Mouse (Mus musculus) intestine, embryonic 14.5 days (tissue): ENCODE measurements around the gene Abhd12b. TPM values are rescaled to one million over a fixed set of nuclear protein-coding genes. Genes with fewer than 3 reads are reported as not detected.

Experiments
- ATAC-seq: fragments of 200-750 bp; cut with Nextera tagmentation; replicated peaks from 2 replicates; pipeline ENCODE4 v1.8.0; 2017; ENCODE audit warnings: low read depth, moderate number of reproducible peaks, moderate TSS enrichment, moderate library complexity; ENCODE audit not compliant: low FRiP score, low TSS enrichment
- DNase-seq: peaks from one replicate; pipeline ENCODE4 v3.0.0-alpha.2; 2018; ENCODE audit warnings: low spot score
- H3K27ac ChIP-seq: fragments of 300-500 bp; sonication (generic); 2 replicates; pipeline ENCODE4 v1.5.1; 2014; ENCODE audit warnings: low read depth, mild to moderate bottlenecking, control low read depth
- H3K27me3 ChIP-seq: fragments of 300-500 bp; sonication (generic); replicated peaks from 2 replicates; pipeline ENCODE4 v1.6.1; 2014; ENCODE audit warnings: low read length, control low read depth; ENCODE audit not compliant: control insufficient read depth, insufficient read depth
- H3K36me3 ChIP-seq: fragments of 300-500 bp; sonication (generic); 2 replicates; pipeline ENCODE4 v1.6.1; 2014; ENCODE audit warnings: low read length, control low read depth; ENCODE audit not compliant: control insufficient read depth, insufficient read depth
- H3K4me1 ChIP-seq: fragments of 300-500 bp; sonication (generic); replicated peaks from 2 replicates; pipeline ENCODE4 v1.6.1; 2014; ENCODE audit warnings: low read length, control low read depth, mixed read lengths; ENCODE audit not compliant: control insufficient read depth, insufficient read depth
- H3K4me2 ChIP-seq: fragments of 300-500 bp; sonication (generic); 2 replicates; pipeline ENCODE4 v1.6.1; 2014; ENCODE audit warnings: low read length
- H3K4me3 ChIP-seq: fragments of 300-500 bp; sonication (generic); 2 replicates; pipeline ENCODE4 v1.5.1; 2014; ENCODE audit warnings: low read depth, low read length, control low read depth, mixed read lengths
- H3K9ac ChIP-seq: fragments of 300-500 bp; sonication (generic); 2 replicates; pipeline ENCODE4 v1.6.1; 2014; ENCODE audit warnings: mild to moderate bottlenecking, low read length
- H3K9me3 ChIP-seq: fragments of 300-500 bp; sonication (generic); 2 replicates; pipeline ENCODE4 v1.6.1; 2016; ENCODE audit warnings: low read length, control low read depth; ENCODE audit not compliant: control insufficient read depth
- WGBS: fragments of 180-500 bp; shearing (Covaris S2); extraction: QIAGEN DNeasy Blood & Tissue Kit; methylation state at CpG from one replicate; pipeline ENCODE4 v1.1.7; 2014; 5-methylcytosine and 5-hydroxymethylcytosine counted together
- polyA plus RNA-seq: library from polyadenylated mRNA; unstranded; fragments of >200 nt; fragmentation: Nextera tagmentation; extraction: Ambion mirVana; gene quantifications from 2 replicates; pipeline ENCODE4 v1.2.1, GENCODE M21; 2014

The Abhd12b gene
- polyA plus RNA-seq, 1 experiment from 2014 or later, result 0.49 TPM

DNA sequence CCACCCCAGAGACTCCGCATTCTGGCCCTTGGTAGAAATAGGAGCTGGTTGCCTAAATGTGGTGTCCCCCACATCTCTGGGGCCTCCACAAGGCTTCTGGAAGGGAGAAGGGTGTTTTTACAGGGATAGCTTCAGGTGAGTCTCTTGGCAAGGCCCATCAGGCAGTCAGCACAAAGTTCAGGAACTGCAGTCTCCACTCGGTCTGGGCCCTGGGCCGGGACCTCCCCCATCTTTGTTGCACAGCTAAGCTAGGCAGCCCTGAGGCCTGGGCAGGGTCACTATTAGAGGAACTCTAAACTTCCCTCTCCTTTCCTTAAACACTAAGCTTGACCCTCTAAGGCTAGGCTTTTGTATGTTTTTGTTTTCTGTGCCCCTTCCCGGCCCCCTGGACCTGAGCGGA is 72.7 kb downstream of the Abhd12b start:
- ATAC-seq (0 out of 2 replicates have a peak, but pooled peaks have one; percentile 10), DNase-seq (no peak)
- Histone ChIP-seq H3K4me1 (peaks cover 7% of the 10 kb centered on the region; the same call in 1 of the 2 replicates), H3K9ac (peak overlapping the region; percentile 56), H3K27ac (no peak overlapping the region; the same call in 1 of the 2 replicates), H3K27me3 (no peaks in the 10 kb centered on the region), H3K4me2 (peak overlapping the region; percentile 91), H3K9me3 (no peaks in the 10 kb centered on the region), H3K4me3 (peak overlapping the region; percentile 58), H3K36me3 (no peaks in the 10 kb centered on the region)
- 21% methylated on average over 5 of the region's 5 CpGs for WGBS

- ATAC-seq (peak; percentile 92), DNase-seq (peak; percentile 86)
- Histone ChIP-seq H3K4me3 (peak overlapping the region; percentile 58), H3K27me3 (no peaks in the 10 kb centered on the region), H3K9ac (peak overlapping the region; percentile 56), H3K27ac (peak overlapping the region; percentile 22; the same call in 1 of the 2 replicates), H3K4me2 (peak overlapping the region; percentile 91), H3K9me3 (no peaks in the 10 kb centered on the region), H3K4me1 (peaks cover 7% of the 10 kb centered on the region; the same call in 1 of the 2 replicates), H3K36me3 (no peaks in the 10 kb centered on the region)
- under 1% methylated on average over 52 of the region's 52 CpGs for WGBS
These were observed 73.4 kb downstream of the Abhd12b start for GRCm38 (mm10) chr12:70227121-70227932.

- Histone ChIP-seq H3K9me3 (no peaks in the 10 kb centered on the region), H3K4me3 (peak overlapping the region; percentile 58), H3K9ac (no peak overlapping the region; the same call in 1 of the 2 replicates), H3K4me2 (peak overlapping the region; percentile 91), H3K27me3 (no peaks in the 10 kb centered on the region), H3K36me3 (no peaks in the 10 kb centered on the region), H3K4me1 (peaks cover 7% of the 10 kb centered on the region; the same call in 1 of the 2 replicates), H3K27ac (peak overlapping the region; percentile 22; the same call in 1 of the 2 replicates)
- 67% methylated on average over 11 of the region's 11 CpGs for WGBS
- DNase-seq, result no peak
- 0 out of 2 replicates have a peak, but pooled peaks have one; percentile 6 for ATAC-seq
These were observed 74.2 kb downstream of the Abhd12b start for GRCm38 (mm10) chr12:70228155-70228554.

DNA sequence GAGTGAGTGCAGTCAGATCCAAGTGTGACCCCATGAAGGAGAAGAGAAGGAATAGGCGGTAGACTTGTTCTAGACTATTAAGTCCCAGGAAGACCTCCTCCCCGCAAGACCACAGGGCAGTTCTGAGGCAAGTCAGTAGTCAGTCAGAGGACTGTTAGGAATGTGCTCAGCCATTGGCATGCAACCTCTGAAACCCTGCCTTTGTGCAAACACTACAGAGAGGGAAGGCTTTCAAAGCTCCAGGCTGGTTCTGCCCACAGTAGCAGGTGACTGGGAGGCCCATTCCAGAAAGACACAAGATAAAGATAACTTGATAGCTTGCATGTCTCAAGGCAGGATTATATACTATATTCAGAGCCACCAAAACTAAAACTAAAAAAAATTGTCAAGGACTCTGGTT is 77.4 kb downstream of the Abhd12b start, which contains the start of gene Pygl:
Gene Pygl (minus strand): TSS at position 195 of the 400 bp plus-strand sequence.
- Histone ChIP-seq H3K4me3 (no peak within 1 kb of the TSS), H3K36me3 (no peaks in the 10 kb centered on the region), H3K4me2 (no peak within 1 kb of the TSS), H3K27me3 (no peaks in the 10 kb centered on the region), H3K4me1 (peaks cover 13% of the 10 kb centered on the region), H3K27ac (no peak within 1 kb of the TSS), H3K9ac (no peak within 1 kb of the TSS), H3K9me3 (no peaks in the 10 kb centered on the region)
- ATAC-seq (no peak), DNase-seq (no peak)
- 83% methylated on average over 2 of the region's 2 CpGs for WGBS

GRCm38 (mm10) chr12:70232020-70232544 is 78.1 kb downstream of the Abhd12b start:
- DNase-seq (no peak), ATAC-seq (no peak)
- Histone ChIP-seq H3K4me3 (no peak overlapping the region), H3K9me3 (no peaks in the 10 kb centered on the region), H3K4me2 (no peak overlapping the region), H3K4me1 (peaks cover 10% of the 10 kb centered on the region), H3K36me3 (no peaks in the 10 kb centered on the region), H3K9ac (no peak overlapping the region), H3K27ac (no peak overlapping the region), H3K27me3 (no peaks in the 10 kb centered on the region)
- WGBS, result 54% methylated on average over 5 of the region's 5 CpGs

Other genes with a start within 250 kb of the Abhd12b start
- 4.1 and 6.6 TPM in 2 replicates for gene Sav1, start 167.1 kb upstream of the Abhd12b start, polyA plus RNA-seq
- 18.5 and 21.2 TPM in 2 replicates for gene Nin, start 40.4 kb upstream of the Abhd12b start, polyA plus RNA-seq
- 25.0 and 27.9 TPM in 2 replicates for gene Pygl, start 77.3 kb downstream of the Abhd12b start, polyA plus RNA-seq
- 1.5 and 1.6 TPM in 2 replicates for gene Trim9, start 193.5 kb downstream of the Abhd12b start, polyA plus RNA-seq